Mouse (Mus musculus) cortical plate, adult 2 months (tissue): ENCODE data around the gene Vegfa.

Experiments
- CTCF ChIP-seq: fragments of 200-500 bp; IDR thresholded peaks from 2 replicates; pipeline ENCODE4 v1.5.1; 2011; ENCODE audit warnings: mild to moderate bottlenecking, control low read depth, low read length; ENCODE audit not compliant: insufficient read depth; ENCODE audit errors: extremely low read depth
- POLR2A ChIP-seq: fragments of 200-500 bp; IDR thresholded peaks from 2 replicates; pipeline ENCODE4 v1.6.1; 2011; ENCODE audit warnings: mild to moderate bottlenecking, low read length, control low read depth; ENCODE audit not compliant: insufficient read depth; ENCODE audit errors: extremely low read depth

DNA sequence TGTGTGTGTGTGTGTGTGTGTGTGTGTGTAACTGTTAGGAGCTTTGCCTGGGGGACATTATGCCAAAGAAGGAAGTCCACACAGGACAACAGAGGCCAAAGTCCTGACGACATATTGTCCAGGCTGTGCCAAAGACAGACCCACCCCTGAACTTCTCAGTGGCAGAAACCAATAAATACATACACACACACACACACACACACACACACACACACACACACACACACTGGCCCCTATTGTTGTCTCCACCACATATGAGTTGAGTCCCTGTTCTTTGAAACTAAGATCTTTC lies 44.0 kb upstream of the Vegfa start:
- TF ChIP-seq POLR2A (no peak), CTCF (no peak)
